Mouse (Mus musculus): ENCODE measurements around the gene Cox7a2l.

The Cox7a2l gene

GRCm38 (mm10) chr17:83453587-83453986 is 63.5 kb downstream of the Cox7a2l start:
- in situ Hi-C loops (cut with MboI, MseI), result no loop called here

- in situ Hi-C loops (cut with MboI, MseI), result no loop called here
These were observed 64.7 kb downstream of the Cox7a2l start for GRCm38 (mm10) chr17:83452451-83452850.

Measured in T-helper 2 cell (primary cell).